Mouse (Mus musculus) 3T3-L1 (cell line): ENCODE results near the gene Dnajc9.

Source experiments
- DNase-seq: peaks from one replicate; pipeline ENCODE4 v3.0.0-alpha.2; 2015; ENCODE audit warnings: low read depth, low spot score

The Dnajc9 gene

GRCm38 (mm10) chr14:20363230-20363629, 25.5 kb downstream of the Dnajc9 start:
- no peak for DNase-seq

- DNase-seq = peak; percentile 91
These were observed 40.6 kb downstream of the Dnajc9 start, which contains the start of the genes Ecd and Fam149b for GRCm38 (mm10) chr14:20347991-20348541. Gene Ecd (minus strand): TSS chr14:20348121. Gene Fam149b (plus strand): TSS chr14:20348162.

- no peak for DNase-seq
These were observed 41.2 kb downstream of the Dnajc9 start for GRCm38 (mm10) chr14:20347441-20347990.

GRCm38 (mm10) chr14:20345885-20346284, 42.8 kb downstream of the Dnajc9 start:
- peak; percentile 2 for DNase-seq

DNA sequence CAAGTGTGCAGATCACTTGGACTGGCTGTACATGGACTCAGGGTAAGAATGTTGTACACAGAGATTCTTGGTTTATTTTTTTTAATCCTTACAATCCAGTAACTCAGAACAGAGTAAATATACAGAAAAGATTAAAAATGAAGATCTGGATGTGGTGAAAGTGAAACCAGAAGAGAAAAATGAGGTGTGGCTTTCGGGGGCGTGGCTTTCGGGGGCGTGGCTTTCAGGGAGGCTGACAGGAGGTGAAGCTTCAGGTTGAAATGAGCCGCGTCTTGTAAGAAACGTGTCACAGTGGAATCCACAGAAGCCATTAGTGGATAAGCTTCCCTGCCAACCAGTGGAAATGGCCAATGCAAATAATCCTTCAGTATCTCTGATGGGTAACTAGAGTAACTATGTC, 47.8 kb downstream of the Dnajc9 start:
- DNase-seq = peak; percentile 15

DNA sequence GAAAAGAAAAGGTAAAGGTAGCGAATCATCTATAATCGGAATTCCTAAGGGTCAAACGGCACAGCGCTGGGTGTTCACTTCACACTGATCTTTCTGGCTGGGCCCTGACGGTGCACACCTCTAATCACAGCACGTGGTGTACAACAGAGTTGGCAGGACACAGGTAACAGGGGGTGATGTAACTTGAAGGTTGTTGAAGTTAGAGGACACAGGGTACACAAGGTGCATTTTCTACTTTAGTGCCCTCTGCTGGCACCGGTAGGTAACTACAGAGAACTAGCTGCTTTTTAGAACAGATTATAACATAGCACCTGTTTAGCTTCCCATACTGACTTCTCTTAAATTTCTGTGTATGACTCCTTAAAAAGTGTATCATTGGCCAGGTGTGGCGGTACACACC, 48.6 kb downstream of the Dnajc9 start:
- DNase-seq = peak; percentile 39

- DNase-seq = no peak
These were observed 49.3 kb downstream of the Dnajc9 start for GRCm38 (mm10) chr14:20339415-20339814.
